Mouse (Mus musculus) erythroblast, adult 5-6 weeks (primary cell): ENCODE results near the gene Gm29797. TPM values are rescaled to one million over a fixed set of nuclear protein-coding genes. Genes with fewer than 3 reads are reported as not detected.

Source experiments
- ATAC-seq: replicated peaks from 2 replicates; pipeline ENCODE4 v1.8.0; 2016; ENCODE audit warnings: moderate number of reproducible peaks, mild to moderate bottlenecking, moderate TSS enrichment, inconsistent platforms; ENCODE audit not compliant: poor library complexity, low FRiP score, severe bottlenecking
- total RNA-seq, 2 experiments: library from RNA; stranded (forward) in 1 of 2; stranded (reverse) in 1 of 2; fragments of 150-400 nt in 1 of 2; fragments of 200-764, 138-1000 nt in 1 of 2; gene quantifications; 2 replicates each; pipeline versions ENCODE4 v1.2.3 to v1.2.4; 2015 to 2017; ENCODE audit warnings: low replicate concordance in 2 of 2

The Gm29797 gene
- total RNA-seq (2015; ENCODE audit: low replicate concordance) (not detected in 2 replicates), total RNA-seq (2017; ENCODE audit: low replicate concordance) (not detected in 2 replicates)

GRCm38 (mm10) chr2:181656734-181657133, at the start of gene Gm29797:
Gene Gm29797, plus strand, starts transcription at chr2:181657034.
- no peak for ATAC-seq

GRCm38 (mm10) chr2:181618761-181619495, 37.9 kb upstream of the Gm29797 start:
- ATAC-seq: no peak

GRCm38 (mm10) chr2:181623401-181623800, 33.4 kb upstream of the Gm29797 start:
- ATAC-seq: no peak

GRCm38 (mm10) chr2:181628471-181628870, 28.4 kb upstream of the Gm29797 start:
- no peak for ATAC-seq

DNA sequence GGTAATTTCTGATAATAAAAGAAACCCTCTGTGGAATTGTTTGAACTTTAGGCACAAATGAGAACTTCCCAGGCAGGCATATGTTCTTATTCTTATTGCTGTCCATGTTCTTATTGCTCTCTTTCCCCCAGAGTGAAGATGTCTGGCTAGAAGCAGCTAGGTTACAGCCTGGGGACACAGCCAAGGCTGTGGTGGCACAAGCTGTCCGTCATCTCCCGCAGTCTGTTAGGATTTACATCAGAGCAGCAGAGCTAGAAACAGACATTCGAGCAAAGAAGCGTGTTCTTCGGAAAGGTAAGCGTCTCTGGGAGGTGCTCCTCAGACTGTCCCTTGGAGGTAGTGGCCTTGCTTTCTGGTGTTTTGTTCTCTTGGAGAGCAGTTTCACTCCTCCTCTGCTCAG, 24.2 kb upstream of the Gm29797 start:
- no peak for ATAC-seq

DNA sequence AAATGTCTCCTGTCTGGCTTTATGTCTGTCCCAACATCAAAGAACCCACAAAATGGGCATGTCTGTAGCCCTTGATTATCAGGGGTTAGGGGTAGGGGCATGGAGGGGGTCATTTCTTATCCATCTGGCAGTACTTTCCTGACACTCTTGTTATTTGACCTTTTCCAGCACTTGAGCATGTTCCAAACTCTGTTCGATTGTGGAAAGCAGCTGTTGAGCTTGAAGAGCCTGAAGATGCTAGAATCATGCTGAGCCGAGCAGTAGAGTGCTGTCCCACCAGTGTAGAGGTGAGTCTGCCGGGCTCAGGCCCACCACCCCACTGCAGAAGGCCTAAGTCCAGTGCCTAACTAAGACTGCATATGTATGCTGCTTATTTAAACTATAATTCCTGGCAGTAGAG, 21.0 kb upstream of the Gm29797 start:
- ATAC-seq: no peak

- ATAC-seq: peak; percentile 71
Observed at GRCm38 (mm10) chr2:181644361-181644760, 12.5 kb upstream of the Gm29797 start.

DNA sequence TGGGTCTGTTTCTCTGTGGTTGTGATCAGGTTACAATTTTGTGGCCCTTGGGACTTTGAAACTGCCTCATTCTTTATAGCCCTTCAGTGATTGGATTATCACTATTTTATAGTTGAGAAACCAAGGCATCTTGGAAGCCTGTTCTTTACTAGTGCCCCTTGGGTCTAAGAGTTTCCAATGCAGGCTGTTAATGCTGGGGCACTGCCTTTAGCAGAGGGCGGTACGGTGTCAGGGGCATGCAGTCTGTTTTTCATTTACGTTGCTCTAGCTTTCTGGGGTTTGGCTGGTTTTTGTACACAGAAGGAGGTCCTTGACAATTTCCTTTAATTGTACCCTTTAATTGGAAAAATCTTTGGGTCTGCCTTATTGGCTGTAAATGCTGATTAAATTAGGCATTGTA, 11.2 kb upstream of the Gm29797 start:
- no peak for ATAC-seq

DNA sequence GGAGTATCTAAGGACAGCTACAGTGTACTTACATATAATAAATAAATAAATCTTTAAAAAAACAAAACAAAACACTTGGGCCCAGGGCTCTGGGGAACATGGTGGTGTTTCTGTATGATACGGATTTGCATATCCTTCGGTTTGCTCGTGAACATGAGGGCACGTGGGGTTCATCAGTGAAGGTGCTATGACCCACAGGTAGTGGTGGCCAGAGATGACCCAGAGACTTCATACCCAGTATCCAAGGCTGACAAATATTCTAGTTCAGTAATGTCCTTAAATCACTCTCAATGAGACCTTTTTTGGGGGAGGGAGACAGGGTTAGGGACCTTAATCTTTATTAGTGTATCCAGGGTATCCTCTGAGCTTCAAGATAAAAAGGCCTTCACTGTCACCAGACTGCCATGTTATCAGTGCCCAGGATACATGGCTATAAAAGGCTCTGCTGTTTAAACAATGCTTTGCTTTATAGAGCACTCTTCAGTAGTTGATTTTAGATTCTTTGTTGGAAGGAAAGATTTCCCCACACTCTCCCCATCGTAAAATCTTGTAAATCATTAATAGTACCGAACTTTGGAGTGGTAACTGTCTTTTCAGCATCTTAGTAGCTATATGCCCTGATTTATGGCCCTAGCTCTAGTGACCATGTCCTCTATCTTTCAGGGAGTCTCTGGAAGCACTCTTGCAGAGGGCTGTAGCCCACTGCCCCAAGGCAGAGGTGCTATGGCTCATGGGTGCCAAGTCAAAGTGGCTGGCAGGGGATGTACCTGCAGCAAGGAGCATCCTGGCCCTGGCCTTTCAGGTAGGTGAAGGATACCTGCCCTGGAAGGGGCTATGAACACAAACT, 10.0 kb upstream of the Gm29797 start:
- ATAC-seq: no peak

GRCm38 (mm10) chr2:181648926-181649325, 7.9 kb upstream of the Gm29797 start:
- no peak for ATAC-seq

DNA sequence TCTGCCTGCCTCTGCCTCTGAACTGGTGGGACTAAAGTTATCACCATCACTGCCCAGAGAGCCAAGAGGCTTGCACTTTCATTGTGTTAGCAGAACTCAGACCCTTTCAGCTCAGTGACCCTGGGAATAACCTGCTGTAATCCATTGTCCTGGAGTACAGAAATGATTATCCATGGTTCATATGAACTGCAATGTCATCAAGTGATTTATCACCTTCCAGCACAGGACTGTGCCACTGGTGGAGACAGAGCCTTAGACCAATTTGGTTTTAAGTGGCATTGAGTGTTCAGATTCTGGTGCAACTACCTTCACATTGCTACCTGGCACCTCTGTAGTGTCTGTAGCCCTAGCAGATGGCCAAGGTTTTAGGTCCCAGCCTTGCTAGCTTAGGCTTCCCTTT, 3.8 kb upstream of the Gm29797 start:
- ATAC-seq: no peak

DNA sequence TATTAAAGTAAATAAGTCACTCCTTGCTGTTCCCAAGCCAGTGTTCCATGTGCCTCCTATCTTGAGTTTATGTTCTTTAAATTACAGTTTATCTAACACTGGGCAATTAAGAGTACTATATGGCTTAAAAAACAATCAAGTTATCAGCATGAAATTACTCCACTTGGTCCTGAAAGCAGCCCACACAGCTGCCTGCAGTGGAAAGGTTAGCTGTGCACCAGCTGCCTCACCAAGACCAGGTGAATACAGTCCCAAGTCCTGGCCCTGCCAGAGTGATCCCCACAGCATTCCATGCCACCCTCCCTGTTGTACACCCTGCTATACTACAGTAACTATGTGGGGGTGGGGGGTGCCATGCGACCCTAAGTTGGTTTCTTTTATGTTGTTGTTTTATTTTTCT, 3.3 kb upstream of the Gm29797 start:
- no peak for ATAC-seq

- ATAC-seq: no peak
Observed at GRCm38 (mm10) chr2:181657441-181657840, 607 bp downstream of the Gm29797 start.

DNA sequence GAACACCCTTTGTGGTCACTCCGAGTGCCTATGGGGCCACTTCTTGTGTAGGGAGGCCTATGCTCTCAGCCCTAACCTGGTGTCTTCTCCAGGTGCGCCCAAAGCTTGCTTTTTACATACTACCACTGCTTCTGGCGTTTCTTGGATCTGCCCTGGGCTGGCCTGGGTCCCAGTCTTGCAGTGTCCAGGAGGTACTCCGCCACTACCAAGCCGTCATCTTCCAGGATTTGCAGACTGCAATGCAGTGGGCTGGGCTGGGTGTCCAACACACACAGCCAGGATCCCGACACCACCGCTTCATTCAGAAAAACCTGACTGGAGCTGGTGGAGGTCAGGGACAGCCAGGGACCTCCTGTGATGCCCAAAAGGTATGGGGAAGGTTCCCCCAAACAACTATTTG, 1.7 kb downstream of the Gm29797 start:
- no peak for ATAC-seq

GRCm38 (mm10) chr2:181658930-181659555, 2.2 kb downstream of the Gm29797 start:
- no peak for ATAC-seq

- ATAC-seq: peak; percentile 40; the same call in 1 of the 2 replicates
Observed at GRCm38 (mm10) chr2:181659609-181660055, 2.8 kb downstream of the Gm29797 start.

- no peak for ATAC-seq
Observed at GRCm38 (mm10) chr2:181662620-181663297, 5.9 kb downstream of the Gm29797 start.

DNA sequence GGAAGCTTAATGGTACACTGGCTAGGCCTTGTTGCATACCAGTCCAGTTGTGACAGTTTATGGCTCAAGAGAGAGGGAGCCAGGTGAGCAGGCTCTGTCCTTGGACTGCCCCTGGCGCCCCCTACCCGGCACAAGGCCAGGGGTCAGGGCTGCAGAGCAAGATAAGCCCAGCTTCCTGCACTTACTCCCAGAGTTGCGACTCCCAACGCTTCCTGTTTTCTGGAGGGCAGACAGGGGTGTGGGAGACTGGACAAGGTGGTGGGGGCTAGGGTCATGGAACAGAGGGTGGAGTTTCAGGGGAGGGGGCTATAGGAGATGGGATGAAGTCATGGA, 6.4 kb downstream of the Gm29797 start:
- no peak for ATAC-seq

GRCm38 (mm10) chr2:181670285-181670912, 13.6 kb downstream of the Gm29797 start:
- ATAC-seq: no peak

DNA sequence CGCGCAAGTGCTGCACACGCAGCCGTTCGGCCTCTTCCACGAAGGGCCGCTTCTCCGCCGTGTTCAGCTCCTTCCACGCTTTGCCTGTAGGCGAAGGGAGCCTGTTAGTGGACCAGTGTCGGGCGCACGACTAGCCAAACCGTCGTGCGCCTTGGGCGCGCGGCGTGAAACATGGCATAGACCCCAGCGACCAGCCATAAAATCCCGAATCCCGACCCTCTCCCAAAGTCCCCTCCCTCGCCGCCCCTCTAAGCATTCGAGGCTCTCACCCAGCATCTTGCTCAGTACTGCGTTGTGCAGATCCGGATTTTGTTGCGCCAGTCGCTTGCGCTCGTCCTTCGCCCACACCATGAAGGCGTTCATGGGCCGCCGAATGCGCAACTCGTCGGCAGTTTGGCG, 14.1 kb downstream of the Gm29797 start:
- ATAC-seq: no peak
